8 mouse cellular contexts compared by ENCODE assay signal in genomic region chr12:110486852-110487251, GRCm38 (mm10). TPM values are rescaled to one million over a fixed set of nuclear protein-coding genes. Genes with fewer than 3 reads are reported as not detected.
A peak's percentile ranks its signal among the peaks of the same experiment; 100 is the strongest.
DNase-seq lines count a peak whose midpoint lies in the region; ATAC-seq and TF ChIP-seq lines count a peak whose summit lies in the region.

No protein-coding gene starts in this region.

- H3K4me1 ChIP-seq in heart, embryonic 14.5 days (ENCODE audit: control insufficient read depth in 2 of 2, insufficient read depth in 2 of 2, low read length in 2 of 2), result peaks cover 40 to 41% of the 10 kb centered on the region in 2 experiments
- H3K4me1 ChIP-seq in ES-E14 (ENCODE audit: control insufficient read depth in 2 of 2, insufficient read depth in 2 of 2, low read length in 2 of 2, poor library complexity in 1 of 2), result peaks cover 2 to 14% of the 10 kb centered on the region in 2 experiments; a peak in 3 of 4 replicates
- H3K4me1 ChIP-seq in hindbrain, embryonic 11.5 days (replicated peaks; ENCODE audit: control insufficient read depth, insufficient read depth, low read length), result peaks cover 10% of the 10 kb centered on the region; the same call in 1 of the 2 replicates
- peaks cover 23% of the 10 kb centered on the region for H3K4me1 ChIP-seq in midbrain, embryonic 11.5 days (ENCODE audit: control insufficient read depth, insufficient read depth, low read length)

- H3K27ac ChIP-seq in heart, embryonic 14.5 days (replicated peaks in 1 of 2; ENCODE audit: control insufficient read depth in 1 of 2, insufficient read depth in 1 of 2, low read depth in 2 of 2, low read length in 2 of 2), result peak overlapping the region in 1 of 2 experiments; percentile 100; a peak in 2 of 4 replicates
- H3K27ac ChIP-seq in ES-E14 (ENCODE audit: insufficient read depth, low read depth, low read length, poor library complexity, severe bottlenecking), result no peak overlapping the region; the same call in 1 of the 2 replicates
- H3K27ac ChIP-seq in hindbrain, embryonic 11.5 days (ENCODE audit: low read depth, low read length), result no peak overlapping the region
- H3K27ac ChIP-seq in midbrain, embryonic 11.5 days (ENCODE audit: low read depth, low read length), result no peak overlapping the region

- H3K9me3 ChIP-seq in heart, embryonic 14.5 days (ENCODE audit: control insufficient read depth, low read length), result no peaks in the 10 kb centered on the region
- H3K9me3 ChIP-seq in ES-E14 (ENCODE audit: control insufficient read depth, insufficient read depth, low read depth, low read length), result no peaks in the 10 kb centered on the region
- no peaks in the 10 kb centered on the region for H3K9me3 ChIP-seq in hindbrain, embryonic 11.5 days (ENCODE audit: control insufficient read depth, low read length)
- H3K9me3 ChIP-seq in midbrain, embryonic 11.5 days (ENCODE audit: control insufficient read depth, low read length), result no peaks in the 10 kb centered on the region

- 73% methylated on average over 5 of the region's 5 CpGs for WGBS in heart, embryonic 14.5 days
- 91% methylated on average over 5 of the region's 5 CpGs for WGBS in hindbrain, embryonic 11.5 days
- 87% methylated on average over 5 of the region's 5 CpGs for WGBS in midbrain, embryonic 11.5 days

- in situ Hi-C loops in ES-E14 (cut with MboI; ENCODE audit: low sequenced_read_pairs in 2 of 2, unreplicated experiment in 2 of 2), result no loop called here

- DNase-seq in heart, postnatal 25 days (ENCODE audit: low spot score), result no peak
- DNase-seq in ES-E14 (ENCODE audit: low read depth, low spot score), result no peak
- DNase-seq in hindbrain, embryonic 11.5 days (ENCODE audit: low spot score), result no peak
- DNase-seq in midbrain, embryonic 11.5 days (ENCODE audit: low spot score, missing footprints), result no peak
- no peak for DNase-seq in urinary bladder, adult 2 months (ENCODE audit: low spot score)
- no peak for DNase-seq in adrenal gland, postnatal 14 days
- no peak for DNase-seq in adrenal gland, adult 2 months

- H3K4me3 ChIP-seq in heart, embryonic 14.5 days (ENCODE audit: control insufficient read depth in 1 of 2, insufficient read depth in 1 of 2, low read depth in 1 of 2, low read length in 2 of 2), result peak overlapping the region; percentile 74 to 98
- peak overlapping the region; percentile 65 to 83 for H3K4me3 ChIP-seq in ES-E14 (ENCODE audit: insufficient read depth in 1 of 2, low read depth in 1 of 2, low read length in 2 of 2, poor library complexity in 1 of 2, severe bottlenecking in 1 of 2)
- H3K4me3 ChIP-seq in hindbrain, embryonic 11.5 days (ENCODE audit: low read depth, low read length), result peak overlapping the region; percentile 75
- H3K4me3 ChIP-seq in midbrain, embryonic 11.5 days (ENCODE audit: low read depth, low read length), result peak overlapping the region; percentile 48

- peak overlapping the region; percentile 94 for H3K4me2 ChIP-seq in heart, embryonic 14.5 days (ENCODE audit: low read length)
- H3K4me2 ChIP-seq in hindbrain, embryonic 11.5 days (replicated peaks; ENCODE audit: low read depth, low read length), result peak overlapping the region; percentile 81
- peak overlapping the region; percentile 89 for H3K4me2 ChIP-seq in midbrain, embryonic 11.5 days

- H3K36me3 ChIP-seq in heart, embryonic 14.5 days (ENCODE audit: control insufficient read depth, insufficient read depth, low read length), result peaks cover 10% of the 10 kb centered on the region
- H3K36me3 ChIP-seq in ES-E14 (ENCODE audit: control insufficient read depth, insufficient read depth, low read length, poor library complexity, severe bottlenecking), result peaks cover 5% of the 10 kb centered on the region; the same call in 1 of the 2 replicates
- 0 out of 2 replicates have a peak, but pooled peaks cover 3% of the 10 kb centered on the region for H3K36me3 ChIP-seq in hindbrain, embryonic 11.5 days (ENCODE audit: control insufficient read depth, insufficient read depth, low read length)
- H3K36me3 ChIP-seq in midbrain, embryonic 11.5 days (ENCODE audit: control insufficient read depth, insufficient read depth, low read length), result no peaks in the 10 kb centered on the region

- peak overlapping the region; percentile 92 for H3K9ac ChIP-seq in heart, embryonic 14.5 days (ENCODE audit: low read length)
- no peak overlapping the region for H3K9ac ChIP-seq in ES-E14 (ENCODE audit: insufficient read depth, low read depth, low read length, poor library complexity, severe bottlenecking)
- H3K9ac ChIP-seq in hindbrain, embryonic 11.5 days (ENCODE audit: low read depth, low read length), result peak overlapping the region; percentile 88; the same call in 1 of the 2 replicates
- peak overlapping the region; percentile 83; the same call in 1 of the 2 replicates for H3K9ac ChIP-seq in midbrain, embryonic 11.5 days (ENCODE audit: low read length)

- intact Hi-C loops in heart, postnatal 25 days (cut with DNase I), result loop anchor here (5.0 kb wide), 1 partner anchor 55 kb away; no protein-coding TSS in a partner anchor

- no peaks in the 10 kb centered on the region for H3K27me3 ChIP-seq in heart, embryonic 14.5 days (ENCODE audit: control insufficient read depth, insufficient read depth, low read length)
- H3K27me3 ChIP-seq in hindbrain, embryonic 11.5 days (ENCODE audit: control insufficient read depth, insufficient read depth, low read length), result no peaks in the 10 kb centered on the region
- H3K27me3 ChIP-seq in midbrain, embryonic 11.5 days (ENCODE audit: control insufficient read depth, insufficient read depth, low read length), result no peaks in the 10 kb centered on the region

- no peak for ATAC-seq in heart, embryonic 14.5 days (ENCODE audit: insufficient number of reproducible peaks, insufficient read depth, low FRiP score, low read depth)
- ATAC-seq in hindbrain, embryonic 11.5 days (ENCODE audit: low FRiP score), result no peak
- ATAC-seq in midbrain, embryonic 11.5 days (ENCODE audit: low FRiP score), result no peak

TF ChIP-seq in ES-E14, 5 proteins besides CTCF, POLR2A, EP300 and RAD21:
- no peak for TF ChIP-seq ZC3H11A (IDR thresholded peaks at IDR 0.05; ENCODE audit: borderline replicate concordance, low read depth, low read length)
- TF ChIP-seq ZNF384 (IDR thresholded peaks at IDR 0.05; ENCODE audit: low read depth, low read length), result no peak
- TF ChIP-seq CHD2 (IDR thresholded peaks at IDR 0.05; ENCODE audit: low read depth, low read length), result no peak
- TF ChIP-seq MAFK (IDR thresholded peaks at IDR 0.05; ENCODE audit: insufficient read depth, low read depth, low read length), result no peak
- no peak for TF ChIP-seq HCFC1 (IDR thresholded peaks at IDR 0.05; ENCODE audit: borderline replicate concordance, insufficient read depth, low read length)

RNA-seq across cellular contexts. Expression of gene Ppp2r5c, which starts 39.9 kb away (rescaled TPM):
- polyA plus RNA-seq in heart, embryonic 14.5 days (2014; fragmentation: Nextera tagmentation; extraction: Ambion mirVana), result 131 and 138 TPM in 2 replicates
- total RNA-seq in heart, postnatal 25 days (2021), result 10 to 100 TPM; 90.4 to 91.5 TPM
- 62.1 and 83.4 TPM in 2 replicates for total RNA-seq in ES-E14 (2012; rRNA removed)
- polyA plus RNA-seq in hindbrain, embryonic 11.5 days (2014; fragmentation: Nextera tagmentation; extraction: Ambion mirVana), result 162 and 172 TPM in 2 replicates
- polyA plus RNA-seq in midbrain, embryonic 11.5 days (2014; fragmentation: Nextera tagmentation; extraction: Ambion mirVana), result 175 and 183 TPM in 2 replicates
- polyA plus RNA-seq in urinary bladder, adult 2 months (2012; rRNA removed), result 65.3 and 78.7 TPM in 2 replicates
- total RNA-seq in adrenal gland, postnatal 14 days (2021), result 102 and 107 TPM in 2 replicates
- 100 to 1,000 TPM; 112 to 118 TPM for total RNA-seq in adrenal gland, adult 2 months (2021)
- 12.8 and 14.8 TPM in 2 replicates for polyA plus RNA-seq in adrenal gland, adult 2 months (2012; rRNA removed)
